Mouse (Mus musculus) testis, adult 2 months (tissue): ENCODE measurements around the gene Xrcc3. TPM values are rescaled to one million over a fixed set of nuclear protein-coding genes. Genes with fewer than 3 reads are reported as not detected.

ENCODE experiments used
- H3K27ac ChIP-seq: fragments of 200-500 bp; 2 replicates; pipeline ENCODE4 v1.5.1; 2012; ENCODE audit warnings: low read depth, low read length; ENCODE audit not compliant: control insufficient read depth, insufficient read depth
- H3K27me3 ChIP-seq: fragments of 200-500 bp; 2 replicates; pipeline ENCODE4 v1.6.1; 2012; ENCODE audit warnings: mild to moderate bottlenecking, low read length, moderate library complexity; ENCODE audit not compliant: control insufficient read depth, insufficient read depth
- H3K36me3 ChIP-seq: fragments of 200-500 bp; 2 replicates; pipeline ENCODE4 v1.6.1; 2012; ENCODE audit warnings: mild to moderate bottlenecking, low read length; ENCODE audit not compliant: control insufficient read depth, insufficient read depth
- H3K4me1 ChIP-seq: fragments of 200-500 bp; 2 replicates; pipeline ENCODE4 v1.6.1; 2012; ENCODE audit warnings: low read length; ENCODE audit not compliant: control insufficient read depth, insufficient read depth
- H3K4me3 ChIP-seq: fragments of 200-500 bp; 2 replicates; pipeline ENCODE4 v1.5.1; 2012; ENCODE audit warnings: low read depth, mild to moderate bottlenecking, low read length, moderate library complexity, mixed read lengths; ENCODE audit not compliant: control insufficient read depth
- CTCF ChIP-seq: fragments of 200-500 bp; IDR thresholded peaks from 2 replicates; pipeline ENCODE4 v1.5.1; 2012; ENCODE audit warnings: low read depth, mild to moderate bottlenecking, inconsistent platforms, low read length, moderate library complexity; ENCODE audit not compliant: control insufficient read depth, insufficient read depth, insufficient replicate concordance
- POLR2A ChIP-seq: fragments of 200-500 bp; IDR thresholded peaks from 2 replicates; pipeline ENCODE4 v1.6.1; 2012; ENCODE audit warnings: low read depth, mild to moderate bottlenecking, inconsistent platforms, low read length, moderate library complexity; ENCODE audit not compliant: control insufficient read depth
- polyA plus RNA-seq: library from polyadenylated mRNA; depleted of rRNA; stranded (reverse); fragments of >200 nt; gene quantifications from 2 replicates; pipeline ENCODE4 v1.2.3, GENCODE M21; 2012; rRNA removed

Xrcc3 gene
- polyA plus RNA-seq, 1 experiment: 8.7 TPM

GRCm38 (mm10) chr12:111757561-111758325, 55.9 kb downstream of the Xrcc3 start:
- H3K27ac ChIP-seq: no peak overlapping the region
- no peaks in the 10 kb centered on the region for H3K36me3 ChIP-seq
- TF ChIP-seq POLR2A: no peak
- no peak for TF ChIP-seq CTCF
- H3K4me1 ChIP-seq: peaks cover 23% of the 10 kb centered on the region
- no peaks in the 10 kb centered on the region for H3K27me3 ChIP-seq
- peak overlapping the region; percentile 93 for H3K4me3 ChIP-seq

DNA sequence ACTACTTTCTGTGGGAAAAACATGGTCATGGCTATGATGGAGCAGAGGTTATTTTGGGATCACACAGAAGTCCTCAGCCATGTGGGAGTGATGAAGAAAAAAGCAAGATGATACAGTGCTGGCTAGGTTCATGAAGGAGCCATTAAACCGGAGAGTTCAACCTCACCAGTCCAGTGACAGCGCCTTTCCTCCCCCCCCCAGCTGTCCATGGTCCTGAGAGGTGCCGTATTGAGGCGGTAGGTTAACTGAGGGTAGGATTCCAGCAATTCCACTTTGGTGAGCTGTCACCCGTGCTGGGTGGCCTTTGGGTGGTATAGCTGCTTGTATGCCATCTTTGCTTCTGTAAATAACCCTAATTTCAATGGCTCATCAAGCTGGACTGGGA, 57.0 kb downstream of the Xrcc3 start:
- Histone ChIP-seq H3K4me3 (no peak overlapping the region), H3K4me1 (peaks cover 23% of the 10 kb centered on the region), H3K27me3 (no peaks in the 10 kb centered on the region), H3K27ac (no peak overlapping the region), H3K36me3 (no peaks in the 10 kb centered on the region)
- TF ChIP-seq CTCF (no peak), POLR2A (no peak)

- peaks cover 23% of the 10 kb centered on the region for H3K4me1 ChIP-seq
- no peaks in the 10 kb centered on the region for H3K36me3 ChIP-seq
- H3K27me3 ChIP-seq: no peaks in the 10 kb centered on the region
- H3K27ac ChIP-seq: no peak overlapping the region
- no peak overlapping the region for H3K4me3 ChIP-seq
- TF ChIP-seq CTCF (no peak), POLR2A (no peak)
Measured at GRCm38 (mm10) chr12:111756082-111756697, 57.5 kb downstream of the Xrcc3 start.

- no peak overlapping the region for H3K4me3 ChIP-seq
- H3K36me3 ChIP-seq: no peaks in the 10 kb centered on the region
- no peak overlapping the region for H3K27ac ChIP-seq
- peaks cover 23% of the 10 kb centered on the region for H3K4me1 ChIP-seq
- no peaks in the 10 kb centered on the region for H3K27me3 ChIP-seq
- no peak for TF ChIP-seq POLR2A
- TF ChIP-seq CTCF: no peak
Measured at GRCm38 (mm10) chr12:111755231-111755630, 58.4 kb downstream of the Xrcc3 start.

DNA sequence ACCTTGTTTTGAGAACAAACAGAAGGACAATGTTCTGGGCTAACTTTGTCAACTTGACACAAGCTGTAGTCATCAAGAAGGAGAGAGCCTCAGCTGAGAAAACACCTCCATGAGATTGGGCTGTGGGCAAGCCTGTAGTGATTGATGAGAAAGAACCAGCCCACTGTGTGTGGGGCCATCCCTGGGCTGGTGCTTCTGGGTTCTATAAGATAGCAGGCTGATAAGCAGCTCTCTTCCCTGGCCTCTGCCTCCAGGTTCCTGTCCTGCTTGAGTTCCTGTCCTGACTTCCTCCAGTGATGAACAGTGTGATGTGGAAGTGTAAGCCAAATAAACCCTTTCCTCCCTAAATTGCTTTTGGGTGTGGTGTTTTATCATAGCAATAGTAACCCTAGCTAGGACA, 59.0 kb downstream of the Xrcc3 start:
- Histone ChIP-seq H3K27ac (no peak overlapping the region), H3K4me1 (peaks cover 21% of the 10 kb centered on the region), H3K36me3 (no peaks in the 10 kb centered on the region), H3K4me3 (no peak overlapping the region), H3K27me3 (no peaks in the 10 kb centered on the region)
- TF ChIP-seq CTCF: no peak
- no peak for TF ChIP-seq POLR2A

GRCm38 (mm10) chr12:111753347-111753746, 60.3 kb downstream of the Xrcc3 start:
- Histone ChIP-seq H3K36me3 (no peaks in the 10 kb centered on the region), H3K4me3 (no peak overlapping the region), H3K4me1 (peaks cover 12% of the 10 kb centered on the region), H3K27ac (no peak overlapping the region), H3K27me3 (no peaks in the 10 kb centered on the region)
- TF ChIP-seq CTCF: no peak
- no peak for TF ChIP-seq POLR2A

Other genes with a start within 250 kb of the Xrcc3 start
- 17.0 and 21.4 TPM in 2 replicates for gene Mark3, start 239.3 kb downstream of the Xrcc3 start, polyA plus RNA-seq
- gene Ckb, start 141.5 kb downstream of the Xrcc3 start, polyA plus RNA-seq: 13.2 and 37.1 TPM in 2 replicates
- 11.0 and 11.9 TPM in 2 replicates for gene Trmt61a, start 135.8 kb downstream of the Xrcc3 start, polyA plus RNA-seq
- 747 and 947 TPM in 2 replicates for gene Bag5, start 100.6 kb downstream of the Xrcc3 start, polyA plus RNA-seq
- gene Apopt1, start 100.6 kb downstream of the Xrcc3 start, polyA plus RNA-seq: 39.9 and 47.5 TPM in 2 replicates
- 9.6 and 11.1 TPM in 2 replicates for gene Klc1, start 55.0 kb downstream of the Xrcc3 start, polyA plus RNA-seq
- gene Zfyve21, start 297 bp upstream of the Xrcc3 start, polyA plus RNA-seq: 22.6 and 23.8 TPM in 2 replicates
- gene Ppp1r13b, start 94.2 kb upstream of the Xrcc3 start, polyA plus RNA-seq: 17.1 and 19.1 TPM in 2 replicates
- 83.3 and 94.8 TPM in 2 replicates for gene Atp5mpl, start 153.1 kb upstream of the Xrcc3 start, polyA plus RNA-seq
- gene Tdrd9, start 157.7 kb upstream of the Xrcc3 start, polyA plus RNA-seq: 48.9 and 54.7 TPM in 2 replicates
- not detected in 2 replicates for gene Rd3l, start 167.4 kb upstream of the Xrcc3 start, polyA plus RNA-seq